Mouse (Mus musculus): ENCODE results near the gene Gm13889. TPM values are rescaled to one million over a fixed set of nuclear protein-coding genes. Genes with fewer than 3 reads are reported as not detected.

Gene Gm13889
- 0.37 TPM for polyA plus RNA-seq (2021)

DNA sequence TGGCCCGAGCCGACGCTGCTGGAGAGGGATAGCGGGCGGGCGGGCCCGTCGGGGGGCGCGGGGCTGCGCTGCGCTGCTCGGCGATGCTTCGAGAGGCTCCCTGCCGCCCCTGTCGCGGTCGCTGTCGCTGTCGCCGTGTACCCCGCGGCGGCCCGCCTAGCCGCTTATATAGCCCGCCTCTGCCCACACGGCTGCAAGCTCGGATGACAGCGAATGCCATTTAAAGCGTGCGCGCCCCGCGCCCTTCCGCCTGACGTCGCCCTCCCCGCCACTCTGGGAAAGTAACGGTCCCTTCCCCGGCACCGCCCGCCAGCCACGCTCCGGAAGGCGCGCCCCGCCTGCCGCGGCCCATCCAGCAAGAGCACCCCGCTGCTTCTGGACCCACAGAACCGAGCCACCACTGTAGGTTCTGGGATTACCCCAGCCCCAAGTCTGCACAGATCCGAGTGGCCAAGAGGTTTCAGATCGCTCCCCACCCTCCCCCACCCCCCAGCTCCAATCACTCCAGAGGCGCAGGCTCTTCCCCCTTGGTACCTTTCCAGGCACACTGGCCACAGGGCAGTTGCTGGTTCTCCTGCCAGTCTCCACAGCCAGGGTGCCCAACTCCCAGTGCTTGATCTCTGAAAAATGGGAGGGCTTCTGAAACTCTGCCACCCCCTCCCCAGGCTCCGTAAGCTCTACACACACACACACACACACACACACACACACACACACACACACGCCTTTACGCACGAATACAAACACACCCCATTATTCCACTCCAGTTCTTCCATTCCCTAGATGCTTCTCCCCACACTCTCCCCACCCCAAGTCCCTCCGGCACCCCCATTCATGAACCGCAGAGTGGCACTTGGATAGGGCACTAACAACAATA is at the start of gene Gm13889:
Gm13889 (minus strand) TSS at position 294 of the 877 bp plus-strand sequence.
- DNase-seq (ENCODE audit: low read depth, low spot score): no peak
- TF ChIP-seq CTCF (IDR thresholded peaks at IDR 0.05): no peak
- ATAC-seq: no peak
- in situ Hi-C loops (cut with MboI; ENCODE audit: low pct_unique_long_range_greater_than_20kb): no loop called here
- CTCF ChIA-PET: no interaction called here
- peaks cover 22% of the 10 kb centered on the region for H3K27me3 ChIP-seq
- POLR2A ChIA-PET: interaction anchor here (0.6 kb wide), 1 partner anchor 61 kb away, joined by 3 read pairs; no protein-coding TSS in a partner anchor

DNA sequence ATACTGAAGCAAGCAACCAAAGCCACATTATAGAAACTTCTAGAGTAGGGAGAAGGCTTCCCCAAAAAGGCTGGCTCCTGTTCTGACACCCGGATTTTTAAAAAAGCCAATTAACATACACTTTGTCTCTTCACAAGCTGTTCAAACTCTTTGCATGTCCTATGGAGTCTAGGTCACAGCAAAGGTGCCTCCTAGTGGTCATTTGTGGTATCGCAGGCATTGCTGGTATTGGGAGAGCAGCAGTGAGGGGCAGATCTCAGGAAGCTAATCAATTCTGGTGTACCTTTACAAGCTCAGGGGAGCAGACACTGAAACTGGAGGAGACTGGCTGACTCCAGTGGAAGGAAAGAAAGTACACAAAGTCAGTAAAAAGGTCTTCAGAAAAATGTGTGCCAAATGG is 45.3 kb upstream of the Gm13889 start:
- TF ChIP-seq CTCF (IDR thresholded peaks at IDR 0.05): peak; percentile 95
- ChIA-PET POLR2A (interaction anchor here (0.6 to 0.9 kb wide), 2 partner anchors 10 to 16 kb away, joined by 3 read pairs; no protein-coding TSS in a partner anchor), CTCF (interaction anchor here (0.7 to 3.4 kb wide), 14 partner anchors 11 to 152 kb away, joined by 3 to 26 read pairs (median 4); partner anchors contain the start of genes Accs and Accsl)
- DNase-seq (ENCODE audit: low read depth, low spot score): no peak
- in situ Hi-C loops (cut with MboI; ENCODE audit: low pct_unique_long_range_greater_than_20kb): no loop called here
- no peak for ATAC-seq
- no peaks in the 10 kb centered on the region for H3K27me3 ChIP-seq

DNA sequence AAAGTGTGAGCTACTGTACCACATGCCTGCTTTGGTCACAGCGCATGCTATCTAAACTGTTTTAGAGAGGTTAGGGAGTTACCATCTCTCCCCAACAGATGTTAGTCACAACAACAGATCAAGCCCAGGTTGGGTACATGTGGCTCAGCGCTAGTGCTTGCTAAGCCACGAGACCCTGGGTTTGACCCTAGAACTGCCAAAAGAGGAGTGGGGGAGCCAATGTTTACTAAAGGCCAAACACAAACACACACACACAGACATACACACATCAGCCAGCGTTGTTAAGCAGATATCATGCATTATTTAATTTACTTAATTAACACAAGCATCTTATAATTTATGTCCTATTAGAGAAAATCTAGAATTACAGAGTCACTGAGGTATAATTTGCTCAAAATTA is 44.9 kb upstream of the Gm13889 start:
- ChIA-PET CTCF (interaction anchor here (0.9 to 3.4 kb wide), 9 partner anchors 14 to 143 kb away, joined by 3 to 26 read pairs (median 5); partner anchors contain the start of gene Accsl), POLR2A (no interaction called here)
- in situ Hi-C loops (cut with MboI; ENCODE audit: low pct_unique_long_range_greater_than_20kb): no loop called here
- no peak for DNase-seq (ENCODE audit: low read depth, low spot score)
- ATAC-seq: no peak
- H3K27me3 ChIP-seq: no peaks in the 10 kb centered on the region
- no peak for TF ChIP-seq CTCF (IDR thresholded peaks at IDR 0.05)

DNA sequence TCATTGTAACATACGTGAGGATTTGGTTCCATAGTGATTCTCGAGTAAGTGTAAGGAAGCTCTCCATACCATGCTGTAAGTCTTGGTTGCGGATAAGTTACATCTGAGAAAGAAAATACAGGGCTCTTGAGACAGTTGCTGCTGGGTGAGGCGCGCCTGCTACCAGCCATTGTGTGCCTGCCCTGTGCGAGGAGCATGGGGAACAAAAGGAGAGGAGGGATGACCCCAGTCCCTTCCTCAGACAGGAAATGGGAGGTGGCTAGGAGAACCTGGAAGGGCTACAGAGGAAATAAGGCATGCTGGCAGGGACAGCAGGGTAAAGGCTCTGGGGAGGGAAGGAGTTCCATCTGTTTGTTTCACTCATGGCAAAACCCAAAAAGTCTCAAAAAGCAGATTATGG is 44.4 kb upstream of the Gm13889 start:
- POLR2A ChIA-PET: interaction anchor here (0.6 kb wide), 2 partner anchors 10 to 25 kb away, joined by 3 to 4 read pairs; no protein-coding TSS in a partner anchor

DNA sequence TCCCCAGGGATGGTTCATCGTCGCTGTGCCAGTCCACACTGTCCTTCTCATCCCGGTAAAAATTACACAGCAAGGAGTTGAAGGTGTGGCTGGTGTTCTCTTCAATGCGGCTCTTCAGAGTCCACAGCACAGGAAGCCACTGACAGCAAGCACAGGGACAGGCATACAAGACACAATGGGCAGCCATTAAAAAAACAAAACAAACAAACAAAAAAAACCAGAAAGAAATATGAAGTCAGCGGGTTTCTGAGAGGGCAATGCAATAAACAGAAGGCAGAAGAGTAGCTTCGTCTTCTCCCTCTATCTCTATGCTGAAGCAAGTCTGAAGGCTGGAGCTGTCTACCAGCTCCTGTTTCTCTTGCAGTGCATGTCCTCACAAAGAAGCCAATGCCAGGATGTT is 39.3 kb upstream of the Gm13889 start, which contains the start of gene Gm27027:
Gm27027 (minus strand) TSS at position 101 of the 400 bp plus-strand sequence.
- no peak for ATAC-seq
- DNase-seq (ENCODE audit: low read depth, low spot score): no peak
- POLR2A ChIA-PET: no interaction called here
- TF ChIP-seq CTCF (IDR thresholded peaks at IDR 0.05): no peak
- in situ Hi-C loops (cut with MboI; ENCODE audit: low pct_unique_long_range_greater_than_20kb): no loop called here
- CTCF ChIA-PET: interaction anchor here (1.9 kb wide), 1 partner anchor 147 kb away, joined by 5 read pairs; the partner anchor contains the start of gene Accs
- H3K27me3 ChIP-seq: no peaks in the 10 kb centered on the region

More for the DNA sequence above, 44.4 kb upstream of the Gm13889 start:
- TF ChIP-seq CTCF (IDR thresholded peaks at IDR 0.05): no peak
- CTCF ChIA-PET: interaction anchor here (1.5 to 3.4 kb wide), 4 partner anchors 14 to 134 kb away, joined by 4 to 26 read pairs (median 10); partner anchors contain the start of gene Accsl
- H3K27me3 ChIP-seq: no peaks in the 10 kb centered on the region
- ATAC-seq (no peak), DNase-seq (ENCODE audit: low read depth, low spot score) (no peak)
- in situ Hi-C loops (cut with MboI; ENCODE audit: low pct_unique_long_range_greater_than_20kb): no loop called here

DNA sequence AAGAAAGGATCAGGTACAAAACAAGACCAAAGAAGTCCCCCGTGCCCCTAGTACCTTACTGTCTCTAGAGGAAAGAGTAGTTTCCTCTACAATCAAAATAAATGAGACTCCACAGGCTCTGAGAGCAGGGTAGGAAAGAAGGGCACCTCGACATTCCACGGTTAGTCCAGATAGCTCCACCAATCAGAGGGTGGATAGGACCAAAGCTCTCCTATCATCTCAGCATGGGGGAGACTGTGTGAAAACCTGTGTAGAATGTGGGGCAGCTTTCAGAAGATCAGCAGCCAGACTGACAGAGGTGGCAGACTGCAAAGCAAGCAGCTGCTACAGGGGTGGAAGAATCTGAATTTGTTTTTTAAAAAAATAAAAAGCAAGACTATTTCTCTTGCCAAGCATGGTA is 35.8 kb upstream of the Gm13889 start:
- H3K27me3 ChIP-seq: no peaks in the 10 kb centered on the region
- in situ Hi-C loops (cut with MboI; ENCODE audit: low pct_unique_long_range_greater_than_20kb): loop anchor here (5.0 kb wide), 1 partner anchor 116 kb away; no protein-coding TSS in a partner anchor
- ATAC-seq (no peak), DNase-seq (ENCODE audit: low read depth, low spot score) (no peak)
- TF ChIP-seq CTCF (IDR thresholded peaks at IDR 0.05): no peak
- CTCF ChIA-PET: no interaction called here
- POLR2A ChIA-PET: interaction anchor here (0.7 kb wide), 1 partner anchor 10 kb away, joined by 3 read pairs; no protein-coding TSS in a partner anchor

DNA sequence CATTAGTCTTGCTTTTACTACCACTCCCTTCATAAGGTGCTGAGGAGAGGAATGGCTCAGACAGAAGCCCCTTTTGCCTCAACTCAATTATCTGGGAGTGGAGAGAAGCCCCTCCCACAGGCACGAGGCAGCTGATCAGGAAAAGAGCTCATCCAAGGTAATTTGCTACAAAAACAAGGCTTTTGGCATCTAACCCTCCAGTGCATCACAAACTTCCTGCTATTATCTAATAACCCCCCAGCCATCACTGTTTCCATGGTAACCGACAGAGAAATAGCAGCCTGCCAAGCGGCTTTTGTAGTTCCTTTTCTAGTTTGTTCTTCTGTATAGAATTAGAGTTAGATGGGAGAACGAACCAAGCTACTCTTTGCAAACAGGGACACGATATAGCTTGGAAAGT is 35.3 kb upstream of the Gm13889 start:
- no peak for DNase-seq (ENCODE audit: low read depth, low spot score)
- CTCF ChIA-PET: no interaction called here
- ATAC-seq: no peak
- no peak for TF ChIP-seq CTCF (IDR thresholded peaks at IDR 0.05)
- POLR2A ChIA-PET: interaction anchor here (0.7 kb wide), 1 partner anchor 10 kb away, joined by 3 read pairs; no protein-coding TSS in a partner anchor
- no peaks in the 10 kb centered on the region for H3K27me3 ChIP-seq
- in situ Hi-C loops (cut with MboI; ENCODE audit: low pct_unique_long_range_greater_than_20kb): loop anchor here (5.0 kb wide), 1 partner anchor 115 kb away; no protein-coding TSS in a partner anchor

DNA sequence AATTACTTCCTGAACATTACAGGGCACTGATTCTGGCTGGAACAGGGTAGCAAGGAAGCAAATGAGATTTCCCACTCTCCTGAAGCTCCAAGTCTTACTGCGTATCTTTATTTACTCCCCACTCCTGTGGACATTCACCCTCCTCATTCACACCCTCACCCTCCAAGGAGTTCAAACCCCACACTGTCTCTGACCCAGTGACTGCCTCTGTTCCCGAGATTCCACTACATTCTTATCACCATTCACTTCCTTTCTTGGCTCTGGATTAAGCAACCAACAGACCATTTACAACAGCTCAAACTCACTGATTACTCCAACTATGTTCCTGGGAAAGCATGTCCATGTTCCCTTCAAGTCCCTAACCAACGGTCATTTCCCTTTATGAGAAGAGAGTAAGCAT is 34.3 kb upstream of the Gm13889 start:
- H3K27me3 ChIP-seq: no peaks in the 10 kb centered on the region
- ATAC-seq (no peak), DNase-seq (ENCODE audit: low read depth, low spot score) (no peak)
- ChIA-PET CTCF (interaction anchor here (1.1 kb wide), 1 partner anchor 11 kb away, joined by 3 read pairs; no protein-coding TSS in a partner anchor), POLR2A (interaction anchor here (1.0 kb wide), 1 partner anchor 10 kb away, joined by 3 read pairs; no protein-coding TSS in a partner anchor)
- in situ Hi-C loops (cut with MboI; ENCODE audit: low pct_unique_long_range_greater_than_20kb): loop anchor here (5.0 kb wide), 1 partner anchor 114 kb away; no protein-coding TSS in a partner anchor
- TF ChIP-seq CTCF (IDR thresholded peaks at IDR 0.05): no peak

DNA sequence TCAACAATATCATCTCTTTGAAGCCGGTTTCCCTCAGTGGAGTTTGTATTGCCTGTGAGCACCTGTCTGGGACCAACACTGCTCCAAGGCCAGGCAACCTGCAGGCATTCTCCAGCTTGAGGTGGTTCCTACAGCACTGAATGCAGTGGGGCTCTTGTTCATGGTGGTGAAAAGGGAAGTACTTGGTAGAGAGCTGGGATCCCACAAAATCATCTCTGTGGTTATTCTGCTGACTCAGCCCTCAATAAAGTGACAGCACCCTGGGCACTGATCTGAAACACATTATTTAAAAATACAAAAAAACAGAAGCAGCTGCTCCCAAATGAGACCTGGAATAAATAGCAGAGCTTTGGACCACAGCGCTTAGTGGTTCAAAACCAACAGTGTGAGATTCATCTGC is 31.4 kb upstream of the Gm13889 start:
- TF ChIP-seq CTCF (IDR thresholded peaks at IDR 0.05): no peak
- DNase-seq (ENCODE audit: low read depth, low spot score) (no peak), ATAC-seq (no peak)
- CTCF ChIA-PET: interaction anchor here (1.6 kb wide), 1 partner anchor 14 kb away, joined by 4 read pairs; no protein-coding TSS in a partner anchor
- in situ Hi-C loops (cut with MboI; ENCODE audit: low pct_unique_long_range_greater_than_20kb): no loop called here
- POLR2A ChIA-PET: interaction anchor here (0.6 kb wide), 1 partner anchor 28 kb away, joined by 4 read pairs; no protein-coding TSS in a partner anchor
- no peaks in the 10 kb centered on the region for H3K27me3 ChIP-seq

DNA sequence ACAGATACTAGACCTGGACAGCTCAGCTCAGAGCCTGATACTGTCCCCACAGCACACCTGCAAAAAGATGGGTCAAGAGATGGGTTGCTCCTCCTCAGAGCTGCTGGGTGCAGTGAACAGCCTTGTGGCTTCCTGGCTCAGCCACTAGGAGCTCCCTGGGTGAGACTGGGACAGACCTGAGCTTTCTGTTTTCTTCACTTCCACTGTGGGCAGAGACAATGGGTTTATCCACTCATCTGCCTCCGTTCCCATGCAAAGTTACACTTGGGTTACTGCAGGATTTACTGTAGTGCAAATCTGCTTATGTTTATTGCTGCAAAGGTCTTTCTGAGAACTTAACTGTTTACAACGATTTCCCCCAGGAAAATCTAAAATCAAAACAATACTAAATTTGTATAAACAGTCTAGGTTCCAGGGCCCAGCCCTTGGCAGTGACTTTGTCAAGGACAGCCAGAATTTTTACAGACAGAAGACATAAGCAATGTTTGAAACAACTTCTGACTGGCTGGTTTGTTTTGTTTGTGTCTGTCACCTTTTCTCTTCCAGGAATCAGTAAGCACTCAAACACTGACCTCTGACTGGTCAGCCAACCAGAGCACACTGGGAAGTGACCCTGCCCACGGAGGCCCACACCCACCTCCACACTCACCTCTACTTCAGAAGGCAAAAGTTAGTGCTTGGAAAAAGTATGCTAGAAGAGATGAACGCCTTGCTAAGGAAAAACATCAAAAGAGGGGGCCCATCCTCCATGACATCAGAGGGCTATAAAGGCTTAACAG is 25.6 kb upstream of the Gm13889 start:
- in situ Hi-C loops (cut with MboI; ENCODE audit: low pct_unique_long_range_greater_than_20kb): no loop called here
- H3K27me3 ChIP-seq: no peaks in the 10 kb centered on the region
- DNase-seq (ENCODE audit: low read depth, low spot score) (no peak), ATAC-seq (no peak)
- CTCF ChIA-PET: interaction anchor here (0.6 to 3.5 kb wide), 3 partner anchors 20 to 73 kb away, joined by 3 to 15 read pairs (median 3); no protein-coding TSS in a partner anchor
- TF ChIP-seq CTCF (IDR thresholded peaks at IDR 0.05): no peak
- POLR2A ChIA-PET: no interaction called here

All from Patski (cell line).